Mouse (Mus musculus) embryo, embryonic 11.5 days (tissue): ENCODE results near the gene Bloc1s6.
A peak's percentile ranks its signal among the peaks of the same experiment; 100 is the strongest.

Source experiments
- DNase-seq: peaks from one replicate; pipeline ENCODE4 v3.0.0-alpha.2; 2012; ENCODE audit warnings: low read depth, low spot score

The Bloc1s6 gene

DNA sequence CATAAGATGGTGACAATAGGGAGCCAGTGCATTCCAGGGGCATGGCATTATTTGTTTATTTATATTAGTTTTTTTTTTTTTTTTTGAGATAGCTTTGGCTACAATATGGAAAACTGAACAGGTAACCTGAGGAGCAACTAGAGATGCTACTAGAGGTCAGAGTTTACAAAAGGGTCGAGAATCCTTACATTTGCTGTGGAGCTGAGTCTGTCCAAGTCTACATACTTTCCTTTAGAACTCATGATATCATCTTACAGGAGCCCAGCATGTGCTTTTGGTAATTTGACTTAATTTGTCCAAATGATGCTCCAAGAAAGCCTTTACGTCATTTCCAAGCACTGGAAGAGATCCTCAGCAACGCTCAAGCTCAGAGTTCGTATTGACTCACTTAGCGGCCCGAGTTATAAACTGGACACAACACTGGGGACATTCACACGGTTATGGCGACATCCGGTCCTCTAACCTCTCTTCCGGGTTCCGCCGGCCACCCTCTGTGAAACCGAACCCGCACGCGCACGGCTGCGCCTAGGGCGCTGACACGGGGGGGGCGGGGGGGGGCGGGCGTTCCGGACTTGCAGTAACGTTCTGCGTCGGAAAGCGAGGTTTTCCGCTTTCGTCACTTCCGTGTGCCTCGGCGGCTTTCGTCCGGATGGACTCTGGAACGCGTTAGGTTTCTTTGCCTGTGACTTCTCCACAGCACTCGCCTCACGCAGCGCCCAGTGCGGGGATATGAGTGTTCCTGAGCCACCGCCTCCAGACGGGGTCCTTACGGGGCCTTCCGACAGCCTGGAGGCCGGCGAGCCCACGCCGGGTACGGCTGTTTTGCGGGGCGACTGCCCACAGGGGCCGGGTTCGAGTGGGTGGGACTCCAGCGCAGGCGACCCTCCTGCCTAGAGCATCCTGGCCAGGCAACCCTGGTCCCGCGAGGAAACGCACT is at the start of gene Bloc1s6:
Gene Bloc1s6, plus strand, starts transcription at position 610 of the 937 bp plus-strand sequence.
- peak; percentile 90 for DNase-seq

DNA sequence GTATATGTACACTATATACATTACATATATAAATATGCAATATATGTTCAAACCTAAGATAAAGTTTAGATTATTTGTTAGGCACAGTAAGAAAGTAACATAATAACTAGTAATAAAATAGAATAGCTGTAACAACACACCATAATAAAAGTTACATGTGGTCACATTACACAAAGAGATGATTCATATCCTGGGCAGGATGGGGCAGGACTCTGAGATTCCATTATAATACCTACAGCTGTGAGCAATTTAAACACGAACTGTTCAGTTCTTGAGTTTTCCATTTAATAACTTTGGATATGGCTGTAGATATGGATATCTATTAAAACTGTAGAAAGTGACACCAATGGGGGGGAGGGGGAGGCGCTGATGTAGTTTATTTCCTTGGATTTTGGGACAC is 40.8 kb upstream of the Bloc1s6 start:
- no peak for DNase-seq

- DNase-seq: no peak
These were observed 37.3 kb upstream of the Bloc1s6 start for GRCm38 (mm10) chr2:122701012-122701411.

DNA sequence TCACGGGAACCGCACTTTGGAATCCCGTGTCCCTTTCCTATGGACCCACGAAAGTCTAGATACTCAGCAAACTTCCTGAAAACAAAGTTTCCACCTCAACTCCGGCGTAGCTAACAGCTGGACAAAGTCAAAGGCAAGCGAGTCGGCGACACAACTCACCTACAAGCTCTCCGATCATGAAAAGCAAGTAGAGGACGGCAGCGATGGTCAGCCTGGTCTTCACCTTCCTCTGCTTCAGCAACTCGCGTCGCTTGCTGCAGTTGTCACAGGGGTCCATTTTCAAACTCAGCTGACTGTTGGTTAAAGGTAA is 36.5 kb upstream of the Bloc1s6 start:
- no peak for DNase-seq

GRCm38 (mm10) chr2:122702181-122703036 is 35.9 kb upstream of the Bloc1s6 start, which contains the start of gene Slc30a4:
Gene Slc30a4 (minus strand): TSS chr2:122702663.
- DNase-seq: peak; percentile 66

DNA sequence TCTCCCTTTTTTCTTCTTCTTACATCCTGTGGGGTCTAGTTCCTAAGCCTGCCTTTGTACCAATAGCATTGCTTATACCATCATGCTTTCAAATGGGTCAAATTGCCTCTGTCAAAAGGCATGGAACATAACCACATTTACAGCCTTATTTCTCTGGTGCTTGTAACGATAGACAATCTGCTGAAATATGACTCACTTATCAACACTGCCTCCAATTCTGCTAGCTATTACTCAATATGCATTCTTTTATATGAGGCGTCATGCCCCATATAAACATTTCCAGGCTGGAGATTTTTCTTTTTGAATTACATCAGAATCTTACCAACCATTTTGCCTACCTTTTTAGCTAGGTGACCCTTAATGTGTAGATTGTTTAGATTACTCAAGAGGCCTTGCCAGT is 33.7 kb upstream of the Bloc1s6 start:
- DNase-seq: no peak

DNA sequence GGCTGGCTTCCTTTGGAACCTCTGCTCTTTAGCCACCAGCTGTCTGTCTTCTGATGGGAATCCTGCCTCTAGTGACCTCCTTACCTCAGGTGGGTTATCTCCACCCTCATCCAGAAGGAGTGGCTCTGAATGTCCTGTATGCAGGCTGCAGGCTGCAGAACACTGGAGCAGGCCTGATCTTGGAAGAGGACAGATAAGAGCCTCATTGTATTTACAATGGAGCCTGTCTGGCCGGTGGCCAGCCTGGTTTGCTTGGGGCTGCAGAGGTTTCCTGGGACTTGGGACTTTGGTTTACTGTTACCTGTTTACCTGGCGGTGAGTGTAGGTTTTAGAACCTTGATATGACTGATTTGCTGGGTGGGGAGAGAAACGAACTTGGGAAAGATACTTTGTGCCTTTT is 30.2 kb upstream of the Bloc1s6 start:
- DNase-seq: no peak

- DNase-seq: no peak
These were observed 29.1 kb upstream of the Bloc1s6 start for GRCm38 (mm10) chr2:122709156-122709555.

- DNase-seq: no peak
These were observed 26.4 kb upstream of the Bloc1s6 start for GRCm38 (mm10) chr2:122711911-122712310.

GRCm38 (mm10) chr2:122712848-122713247 is 25.5 kb upstream of the Bloc1s6 start:
- DNase-seq: no peak

- DNase-seq: no peak
These were observed 23.1 kb upstream of the Bloc1s6 start for GRCm38 (mm10) chr2:122715148-122715692.

GRCm38 (mm10) chr2:122716301-122716842 is 21.9 kb upstream of the Bloc1s6 start:
- no peak for DNase-seq

DNA sequence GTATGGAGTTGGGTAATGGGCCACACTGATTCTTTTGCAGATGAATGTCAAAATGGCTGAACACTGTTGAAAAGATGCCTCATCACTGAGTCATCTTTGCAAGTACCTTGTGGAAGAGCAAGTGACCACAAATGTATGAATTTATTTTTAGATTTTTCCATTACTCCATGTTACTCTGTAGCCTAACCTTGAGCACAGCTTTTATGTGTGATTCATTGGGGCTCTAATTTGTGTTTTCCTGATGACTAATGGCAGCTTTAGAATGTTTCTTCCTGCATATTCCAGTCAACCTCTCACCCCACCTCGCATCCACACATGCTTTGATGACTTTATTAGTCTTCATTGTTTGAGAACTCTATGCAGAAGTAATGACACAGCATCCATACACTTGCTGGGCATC is 19.1 kb upstream of the Bloc1s6 start:
- DNase-seq: no peak

DNA sequence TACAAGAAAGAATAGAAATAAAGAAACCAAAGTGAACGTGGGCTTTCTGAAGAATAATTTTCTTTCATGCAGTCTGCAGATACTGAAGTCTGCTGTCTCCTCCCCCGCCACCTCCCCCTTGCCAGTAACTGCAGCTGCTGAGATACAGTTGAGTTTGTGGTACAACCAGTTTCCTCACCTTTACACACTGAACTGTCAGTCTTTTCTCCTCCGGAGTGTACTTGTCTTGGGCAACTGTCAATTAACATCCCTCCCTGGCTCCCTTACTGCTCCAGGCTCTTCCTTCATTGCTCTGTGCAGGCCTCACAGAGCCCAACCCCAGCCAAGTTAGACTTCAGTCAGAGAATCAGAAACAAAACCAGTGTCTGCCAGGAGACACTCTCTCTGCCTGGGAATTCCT is 17.7 kb upstream of the Bloc1s6 start:
- no peak for DNase-seq

- no peak for DNase-seq
These were observed 12.7 kb upstream of the Bloc1s6 start for GRCm38 (mm10) chr2:122725604-122726003.

- no peak for DNase-seq
These were observed 6.8 kb upstream of the Bloc1s6 start for GRCm38 (mm10) chr2:122731456-122731855.

DNA sequence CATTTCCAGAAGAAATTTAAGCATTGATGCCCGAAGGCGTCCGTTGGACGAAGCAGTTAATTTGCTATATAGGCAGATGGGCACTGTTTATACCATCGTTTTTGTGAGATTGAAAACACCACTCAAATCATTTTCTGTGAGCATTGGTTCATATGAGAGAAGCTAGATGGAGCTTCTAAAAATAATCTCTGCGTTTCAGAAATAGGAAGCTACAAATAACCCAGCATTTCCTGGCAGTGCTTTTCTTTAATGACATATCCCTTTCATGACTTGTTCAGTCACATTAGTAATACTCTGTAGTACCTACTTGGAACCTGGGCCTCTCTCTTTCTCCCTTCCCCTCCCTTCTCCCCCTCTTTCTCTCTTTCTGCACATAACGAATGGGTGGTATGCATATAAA is 720 bp downstream of the Bloc1s6 start:
- DNase-seq: no peak

DNA sequence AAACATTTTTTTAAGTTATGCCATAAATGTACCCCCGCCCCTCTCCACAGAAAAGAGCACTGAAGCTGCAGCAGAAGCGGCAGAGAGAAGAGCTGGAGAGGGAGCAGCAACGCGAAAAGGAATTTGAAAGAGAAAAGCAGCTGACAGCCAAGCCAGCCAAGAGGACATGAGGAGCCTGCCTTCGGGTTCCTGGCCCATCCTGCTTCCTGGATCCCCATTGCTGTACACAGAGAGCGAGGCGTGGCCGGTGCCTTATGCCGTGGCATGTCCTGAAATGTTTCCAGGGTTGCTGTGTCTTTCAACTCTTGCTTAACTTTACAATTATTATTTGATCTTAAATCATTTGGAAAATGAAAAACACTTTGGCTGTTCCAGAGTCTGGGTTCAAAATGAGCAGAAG is 8.2 kb downstream of the Bloc1s6 start:
- DNase-seq: no peak

- DNase-seq: peak; percentile 17
These were observed 15.5 kb downstream of the Bloc1s6 start for GRCm38 (mm10) chr2:122753739-122754343.

DNA sequence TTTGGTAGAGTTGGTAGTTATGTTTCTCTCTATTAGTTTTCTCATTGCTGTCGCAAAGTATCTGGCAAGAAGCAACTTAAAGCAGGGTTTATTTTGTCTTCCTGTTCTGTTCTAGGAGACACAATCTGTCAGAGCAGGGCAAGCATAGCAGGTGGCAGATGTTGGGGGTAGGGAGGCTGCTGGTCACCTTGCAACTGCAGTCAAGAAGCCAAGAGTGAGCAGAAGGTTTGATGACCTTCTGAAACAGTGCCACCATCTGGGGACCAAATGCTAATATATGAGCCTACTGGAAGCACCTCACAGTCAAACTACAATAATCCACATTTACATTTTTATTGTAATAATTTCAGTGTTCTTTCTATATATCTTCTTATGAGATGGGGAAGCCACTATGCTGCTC is 21.5 kb downstream of the Bloc1s6 start:
- DNase-seq: no peak

DNA sequence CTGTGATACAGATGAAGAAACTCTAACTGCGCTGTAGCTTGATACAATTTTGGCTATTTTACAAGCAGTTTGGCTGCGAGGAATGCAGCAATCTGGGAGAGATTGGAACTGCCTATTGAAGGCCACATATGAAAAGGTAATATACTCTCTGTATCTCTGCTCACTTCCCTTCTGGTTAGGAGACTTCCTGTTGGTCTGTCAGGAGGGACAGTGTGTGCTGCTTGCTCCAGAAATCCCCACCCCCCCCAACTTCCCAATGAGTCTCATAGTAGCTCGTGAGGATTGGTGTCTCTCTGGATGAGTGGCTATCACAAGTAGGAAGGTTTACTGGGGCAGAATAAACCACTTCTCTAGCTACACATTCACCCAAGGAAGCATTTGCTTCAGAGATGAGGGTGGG is 24.7 kb downstream of the Bloc1s6 start:
- DNase-seq: no peak

DNA sequence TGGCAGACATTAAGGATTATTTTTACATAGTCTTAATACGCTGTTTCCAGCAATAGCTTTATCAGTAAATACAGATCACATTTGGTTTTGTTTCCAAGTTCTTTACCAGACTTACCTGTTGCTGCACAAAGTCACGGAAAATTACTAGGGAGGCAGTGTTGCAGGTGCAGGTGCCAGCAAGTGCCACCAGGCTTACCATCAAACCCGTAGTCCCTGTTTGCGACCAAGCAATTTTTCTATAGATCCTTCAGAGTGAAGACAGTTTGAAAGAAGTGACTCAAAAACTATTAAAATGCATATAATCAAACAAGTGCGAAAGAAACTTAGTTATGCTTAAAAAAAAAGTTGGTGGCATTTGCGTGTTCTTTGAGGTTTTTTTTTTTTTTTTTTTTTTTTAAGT is 26.2 kb downstream of the Bloc1s6 start:
- DNase-seq: no peak
